Mouse (Mus musculus) midbrain, embryonic 11.5 days (tissue): ENCODE data around the gene Gclm. TPM values are rescaled to one million over a fixed set of nuclear protein-coding genes. Genes with fewer than 3 reads are reported as not detected.
A peak's percentile ranks its signal among the peaks of the same experiment; 100 is the strongest.
"Not testable (repeated sequence)": the region's sequence is repeated elsewhere in the genome, so short reads cannot be mapped to it uniquely, and the experiment has no call there.

ENCODE experiments used
- ATAC-seq: fragments of 200-750 bp; cut with Nextera tagmentation; 2 replicates; pipeline ENCODE4 v1.8.0; 2017; ENCODE audit warnings: moderate TSS enrichment, moderate library complexity; ENCODE audit not compliant: low FRiP score
- DNase-seq: peaks from one replicate; pipeline ENCODE4 v3.0.0; 2015; ENCODE audit warnings: low spot score; ENCODE audit errors: missing footprints
- H3K27ac ChIP-seq: fragments of 300-500 bp; sonication (generic); 2 replicates; pipeline ENCODE4 v1.5.1; 2014; ENCODE audit warnings: low read depth, low read length
- H3K27me3 ChIP-seq: fragments of 300-500 bp; sonication (generic); 2 replicates; pipeline ENCODE4 v1.6.1; 2014; ENCODE audit warnings: mild to moderate bottlenecking, low read length, moderate library complexity, mixed read lengths; ENCODE audit not compliant: control insufficient read depth, insufficient read depth
- H3K36me3 ChIP-seq: fragments of 300-500 bp; sonication (generic); 2 replicates; pipeline ENCODE4 v1.6.1; 2014; ENCODE audit warnings: mild to moderate bottlenecking, low read length, moderate library complexity, mixed read lengths; ENCODE audit not compliant: control insufficient read depth, insufficient read depth
- H3K4me1 ChIP-seq: fragments of 300-500 bp; sonication (generic); 2 replicates; pipeline ENCODE4 v1.6.1; 2014; ENCODE audit warnings: low read length; ENCODE audit not compliant: control insufficient read depth, insufficient read depth
- H3K4me2 ChIP-seq: fragments of 300-500 bp; sonication (generic); 2 replicates; pipeline ENCODE4 v1.6.1; 2014; ENCODE audit warnings: mild to moderate bottlenecking, moderate library complexity
- H3K4me3 ChIP-seq: fragments of 300-500 bp; sonication (generic); 2 replicates; pipeline ENCODE4 v1.5.1; 2014; ENCODE audit warnings: low read depth, low read length
- H3K9ac ChIP-seq: fragments of 300-500 bp; sonication (generic); 2 replicates; pipeline ENCODE4 v1.6.1; 2014; ENCODE audit warnings: low read length
- H3K9me3 ChIP-seq: fragments of 300-500 bp; sonication (generic); 2 replicates; pipeline ENCODE4 v1.6.1; 2016; ENCODE audit warnings: low read length; ENCODE audit not compliant: control insufficient read depth
- WGBS: fragments of 180-500 bp; shearing (Covaris S2); extraction: QIAGEN DNeasy Blood & Tissue Kit; methylation state at CpG from one replicate; pipeline ENCODE4 v1.1.7; 2014; 5-methylcytosine and 5-hydroxymethylcytosine counted together
- polyA plus RNA-seq: library from polyadenylated mRNA; unstranded; fragments of >200 nt; fragmentation: Nextera tagmentation; extraction: Ambion mirVana; gene quantifications from 2 replicates; pipeline ENCODE4 v1.2.1, GENCODE M21; 2014

Gene Gclm
- polyA plus RNA-seq, 1 experiment from 2014 or later = 61.0 TPM

DNA sequence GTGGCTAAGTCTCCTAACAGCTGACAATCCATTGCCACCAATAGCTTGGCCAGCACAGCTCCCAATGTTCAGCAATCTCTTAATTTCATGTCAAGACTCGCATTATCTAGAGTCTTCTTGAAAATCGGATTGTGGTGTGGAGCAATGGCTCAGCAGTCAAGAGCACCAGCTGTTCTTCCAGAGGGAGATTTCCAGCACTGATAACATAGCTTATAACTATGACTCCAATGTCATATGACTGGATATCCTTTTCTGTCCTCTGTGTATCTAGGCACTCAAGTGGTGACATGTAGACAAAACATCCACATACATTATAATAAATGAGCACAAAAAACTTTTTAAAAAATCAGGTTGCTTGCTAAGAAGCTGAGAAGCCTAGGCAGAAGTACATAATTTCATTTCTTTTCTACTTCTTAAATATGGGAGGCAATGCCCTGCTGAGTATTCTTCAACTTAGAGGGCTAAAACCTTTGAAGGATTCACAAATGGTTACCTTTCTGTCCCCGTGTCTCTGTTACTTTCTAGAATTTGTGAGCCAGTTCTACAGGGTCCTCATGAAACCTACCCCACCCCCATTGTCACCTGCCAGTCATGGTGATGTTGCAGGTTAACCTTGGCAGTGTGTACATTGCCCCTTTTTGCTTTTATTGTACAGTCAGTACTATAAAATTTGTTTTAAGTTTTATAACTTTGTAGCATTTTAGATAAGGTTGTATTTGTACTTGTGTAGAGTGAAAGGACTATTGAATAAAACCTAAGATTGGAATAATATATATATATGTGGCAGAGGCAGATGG is 23.9 kb upstream of the Gclm start:
- ATAC-seq = no peak
- H3K9ac ChIP-seq = no peak overlapping the region
- H3K36me3 ChIP-seq = no peaks in the 10 kb centered on the region
- H3K4me1 ChIP-seq = no peaks in the 10 kb centered on the region
- H3K4me2 ChIP-seq = no peak overlapping the region
- WGBS = 86% methylated on average over 3 of the region's 3 CpGs
- H3K4me3 ChIP-seq = no peak overlapping the region
- no peak overlapping the region for H3K27ac ChIP-seq
- H3K27me3 ChIP-seq = no peaks in the 10 kb centered on the region
- no peaks in the 10 kb centered on the region for H3K9me3 ChIP-seq
- no peak for DNase-seq

GRCm38 (mm10) chr3:122226972-122227371 is 18.4 kb upstream of the Gclm start:
- H3K27me3 ChIP-seq, H3K4me1 ChIP-seq, H3K9me3 ChIP-seq, H3K36me3 ChIP-seq, ATAC-seq, H3K27ac ChIP-seq, H3K9ac ChIP-seq, H3K4me2 ChIP-seq, H3K4me3 ChIP-seq: not testable (repeated sequence)
- WGBS = 79% methylated on average over 6 of the region's 6 CpGs
- peak; percentile 60 for DNase-seq

- Histone ChIP-seq H3K27ac (no peak overlapping the region), H3K4me2 (no peak overlapping the region), H3K4me3 (no peak overlapping the region), H3K9me3 (no peaks in the 10 kb centered on the region), H3K4me1 (no peaks in the 10 kb centered on the region), H3K27me3 (no peaks in the 10 kb centered on the region), H3K36me3 (no peaks in the 10 kb centered on the region), H3K9ac (no peak overlapping the region)
- 77% methylated on average over 1 of the region's 1 CpGs for WGBS
- DNase-seq = no peak
- ATAC-seq = no peak
These were observed 9.6 kb upstream of the Gclm start for GRCm38 (mm10) chr3:122235772-122236171.

DNA sequence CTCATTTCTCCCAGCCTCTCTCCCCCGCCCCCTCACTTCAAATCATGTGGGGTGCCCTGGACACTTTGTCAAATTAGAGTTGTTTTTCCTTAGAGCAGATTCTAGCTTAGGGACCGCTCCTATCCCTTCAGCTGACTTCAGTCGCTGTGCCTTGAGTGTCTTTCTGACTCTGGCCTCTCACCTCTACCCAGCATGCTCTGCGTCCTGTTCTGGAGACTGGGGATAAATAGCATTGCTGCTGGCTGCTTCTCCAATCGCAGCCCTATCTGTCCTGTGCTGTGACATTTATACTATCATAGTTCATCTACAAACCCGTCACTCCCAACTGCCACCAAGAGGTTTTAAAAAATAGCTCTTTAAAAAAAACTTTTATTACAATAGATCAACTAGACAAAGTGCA is 2.5 kb upstream of the Gclm start:
- DNase-seq (no peak), ATAC-seq (no peak)
- H3K36me3 ChIP-seq = no peaks in the 10 kb centered on the region
- no peak overlapping the region for H3K4me2 ChIP-seq
- H3K4me3 ChIP-seq = no peak overlapping the region
- peaks cover 7% of the 10 kb centered on the region for H3K4me1 ChIP-seq
- no peak overlapping the region for H3K9ac ChIP-seq
- 53% methylated on average over 6 of the region's 6 CpGs for WGBS
- no peaks in the 10 kb centered on the region for H3K9me3 ChIP-seq
- no peak overlapping the region for H3K27ac ChIP-seq
- H3K27me3 ChIP-seq = no peaks in the 10 kb centered on the region

- DNase-seq (no peak), ATAC-seq (no peak)
- H3K4me3 ChIP-seq = no peak overlapping the region
- H3K9me3 ChIP-seq = no peaks in the 10 kb centered on the region
- no peaks in the 10 kb centered on the region for H3K36me3 ChIP-seq
- 49% methylated on average over 14 of the region's 14 CpGs for whole genome bisulfite sequencing
- no peak overlapping the region for H3K4me2 ChIP-seq
- H3K9ac ChIP-seq = 0 out of 2 replicates have a peak overlapping the region, but pooled peaks have one; percentile 4
- H3K4me1 ChIP-seq = peaks cover 7% of the 10 kb centered on the region
- no peaks in the 10 kb centered on the region for H3K27me3 ChIP-seq
- H3K27ac ChIP-seq = no peak overlapping the region
These were observed 1.8 kb upstream of the Gclm start for GRCm38 (mm10) chr3:122243416-122244167.

DNA sequence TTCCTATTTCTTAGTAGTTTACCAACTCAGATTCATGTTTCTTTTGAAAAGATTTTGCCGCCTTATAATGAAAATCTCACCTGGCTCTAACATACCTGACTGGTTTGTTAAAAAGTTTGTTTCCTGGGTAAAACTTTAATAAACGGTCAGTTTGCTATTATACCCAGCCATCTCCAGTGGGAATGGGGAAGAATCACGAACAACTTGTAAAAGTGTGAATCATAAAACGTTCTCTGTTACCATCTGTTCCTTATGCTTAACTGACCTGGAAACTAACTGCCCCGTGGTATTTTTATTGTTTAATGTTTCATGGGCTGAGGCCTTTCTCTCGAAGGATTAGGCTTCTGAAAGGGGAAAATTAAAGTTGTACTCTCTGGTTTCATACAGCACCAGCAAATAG is 598 bp upstream of the Gclm start:
- ATAC-seq = 0 out of 2 replicates have a peak, but pooled peaks have one; percentile 0
- peak overlapping the region; percentile 47; the same call in 1 of the 2 replicates for H3K9ac ChIP-seq

DNA sequence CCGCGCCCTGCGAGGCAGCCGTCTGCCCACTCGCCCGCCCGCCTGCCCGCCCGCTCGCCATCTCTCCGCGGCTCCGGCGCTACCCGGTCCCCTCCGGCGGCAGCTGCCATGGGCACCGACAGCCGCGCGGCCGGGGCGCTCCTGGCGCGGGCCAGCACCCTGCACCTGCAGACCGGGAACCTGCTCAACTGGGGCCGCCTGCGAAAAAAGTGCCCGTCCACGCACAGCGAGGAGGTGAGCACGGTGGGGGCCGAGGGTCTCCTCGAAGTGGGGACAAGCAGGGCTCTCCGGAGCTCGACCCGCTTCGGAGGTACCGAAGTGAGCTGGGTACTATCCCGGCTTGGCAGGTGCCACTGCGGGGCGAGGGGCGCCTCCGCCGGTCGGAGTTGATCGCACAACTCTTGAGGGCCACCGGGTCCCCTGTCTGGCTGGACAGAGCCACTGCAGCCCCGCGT is 548 bp downstream of the Gclm start:
- peak; percentile 65 for ATAC-seq

More for the DNA sequence above, 598 bp upstream of the Gclm start:
- Histone ChIP-seq H3K4me1 (peaks cover 7% of the 10 kb centered on the region), H3K4me3 (no peak overlapping the region; the same call in 1 of the 2 replicates), H3K27ac (no peak overlapping the region), H3K36me3 (no peaks in the 10 kb centered on the region), H3K27me3 (no peaks in the 10 kb centered on the region), H3K9me3 (no peaks in the 10 kb centered on the region), H3K4me2 (peak overlapping the region; percentile 41)
- 53% methylated on average over 6 of the region's 6 CpGs for WGBS
- no peak for DNase-seq

GRCm38 (mm10) chr3:122246406-122246805 is 1.0 kb downstream of the Gclm start:
- Histone ChIP-seq H3K36me3 (no peaks in the 10 kb centered on the region), H3K9me3 (no peaks in the 10 kb centered on the region), H3K9ac (peak overlapping the region; percentile 88), H3K27ac (no peak overlapping the region), H3K4me1 (peaks cover 7% of the 10 kb centered on the region), H3K4me2 (peak overlapping the region; percentile 75), H3K4me3 (peak overlapping the region; percentile 86), H3K27me3 (no peaks in the 10 kb centered on the region)
- no peak for DNase-seq
- WGBS = 29% methylated on average over 6 of the region's 6 CpGs
- ATAC-seq = no peak

More for the DNA sequence above, 548 bp downstream of the Gclm start:
- Histone ChIP-seq H3K27me3 (no peaks in the 10 kb centered on the region), H3K36me3 (no peaks in the 10 kb centered on the region), H3K9me3 (no peaks in the 10 kb centered on the region), H3K4me3 (peak overlapping the region; percentile 86), H3K9ac (peak overlapping the region; percentile 88), H3K4me1 (peaks cover 7% of the 10 kb centered on the region), H3K27ac (peak overlapping the region; percentile 86), H3K4me2 (peak overlapping the region; percentile 75)
- no peak for DNase-seq
- WGBS = 0% methylated on average over 41 of the region's 50 CpGs
